Mouse (Mus musculus): ENCODE measurements around the gene N4bp2.
A peak's percentile ranks its signal among the peaks of the same experiment; 100 is the strongest.
"Not testable (repeated sequence)": the region's sequence is repeated elsewhere in the genome, so short reads cannot be mapped to it uniquely, and the experiment has no call there.

The N4bp2 gene

GRCm38 (mm10) chr5:65764786-65765634 is 1.7 kb downstream of the N4bp2 start:
- peak; percentile 94 for DNase-seq

- DNase-seq = no peak
These were observed 2.3 kb downstream of the N4bp2 start for GRCm38 (mm10) chr5:65765635-65765911.

GRCm38 (mm10) chr5:65768007-65768406 is 4.7 kb downstream of the N4bp2 start:
- no peak for DNase-seq

GRCm38 (mm10) chr5:65770065-65770464 is 6.7 kb downstream of the N4bp2 start:
- DNase-seq = no peak

GRCm38 (mm10) chr5:65770493-65770892 is 7.2 kb downstream of the N4bp2 start:
- DNase-seq = no peak

GRCm38 (mm10) chr5:65773957-65774356 is 10.6 kb downstream of the N4bp2 start:
- DNase-seq = not testable (repeated sequence)

- DNase-seq = no peak
These were observed 12.8 kb downstream of the N4bp2 start for GRCm38 (mm10) chr5:65776166-65776565.

- no peak for DNase-seq
These were observed 13.6 kb downstream of the N4bp2 start for GRCm38 (mm10) chr5:65776907-65777306.

- not testable (repeated sequence) for DNase-seq
These were observed 15.7 kb downstream of the N4bp2 start for GRCm38 (mm10) chr5:65778986-65779385.

- no peak for DNase-seq
These were observed 16.2 kb downstream of the N4bp2 start for GRCm38 (mm10) chr5:65779401-65780063.

- no peak for DNase-seq
These were observed 17.9 kb downstream of the N4bp2 start for GRCm38 (mm10) chr5:65781147-65781715.

- DNase-seq = no peak
These were observed 18.7 kb downstream of the N4bp2 start for GRCm38 (mm10) chr5:65781769-65782715.

GRCm38 (mm10) chr5:65790604-65791225 is 27.4 kb downstream of the N4bp2 start:
- no peak for DNase-seq

GRCm38 (mm10) chr5:65794202-65794601 is 30.9 kb downstream of the N4bp2 start:
- no peak for DNase-seq

- no peak for DNase-seq
These were observed 31.4 kb downstream of the N4bp2 start for GRCm38 (mm10) chr5:65794702-65795101.

GRCm38 (mm10) chr5:65795293-65795993 is 32.1 kb downstream of the N4bp2 start:
- DNase-seq = no peak

GRCm38 (mm10) chr5:65795994-65796298 is 32.6 kb downstream of the N4bp2 start:
- no peak for DNase-seq

- peak; percentile 5 for DNase-seq
These were observed 60.3 kb downstream of the N4bp2 start for GRCm38 (mm10) chr5:65823601-65824133.

GRCm38 (mm10) chr5:65826476-65826875 is 63.2 kb downstream of the N4bp2 start:
- DNase-seq = no peak

- no peak for DNase-seq
These were observed 63.8 kb downstream of the N4bp2 start for GRCm38 (mm10) chr5:65827102-65827501.

GRCm38 (mm10) chr5:65828261-65828660 is 64.9 kb downstream of the N4bp2 start:
- DNase-seq = no peak

- no peak for DNase-seq
These were observed 65.7 kb downstream of the N4bp2 start for GRCm38 (mm10) chr5:65829059-65829458.

Data from layer of hippocampus, adult 9-11 months (tissue).